Mouse (Mus musculus) ES-E14 (cell line): ENCODE measurements around the gene Ift46.

Experiments used
- CHD2 ChIP-seq: IDR thresholded peaks from 2 replicates; pipeline ENCODE4 v1.6.1; 2014; ENCODE audit warnings: mild to moderate bottlenecking, low read depth, low read length, inconsistent platforms
- HCFC1 ChIP-seq: IDR thresholded peaks from 2 replicates; pipeline ENCODE4 v1.6.1; 2012; ENCODE audit warnings: low read length, inconsistent platforms, borderline replicate concordance; ENCODE audit not compliant: insufficient read depth
- MAFK ChIP-seq: IDR thresholded peaks from 2 replicates; pipeline ENCODE4 v1.6.1; 2014; ENCODE audit warnings: mild to moderate bottlenecking, low read depth, low read length, inconsistent platforms; ENCODE audit not compliant: insufficient read depth

DNA sequence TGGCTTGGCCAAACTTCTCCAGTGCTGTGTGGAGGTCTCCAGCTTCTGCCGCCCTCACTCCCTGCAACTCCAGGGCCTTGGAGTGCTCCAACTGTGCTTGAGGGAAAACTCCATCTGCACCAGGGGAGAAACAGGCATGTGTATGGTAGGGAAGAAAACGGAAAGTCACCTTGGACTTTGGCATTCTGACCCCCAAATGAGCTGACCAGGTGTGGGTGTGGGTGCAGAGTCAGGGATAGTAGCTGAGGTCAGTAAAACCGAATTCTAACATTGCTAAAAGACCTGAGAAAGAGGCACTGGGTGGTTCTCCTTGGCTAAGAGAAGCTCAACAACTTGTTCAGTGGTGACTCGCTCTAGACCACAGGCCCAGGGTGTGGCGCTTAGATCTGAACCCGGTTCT, 34.0 kb downstream of the Ift46 start:
- TF ChIP-seq CHD2, result no peak
- TF ChIP-seq MAFK, result no peak
- TF ChIP-seq HCFC1, result no peak
